Mouse (Mus musculus) ovary, adult 2 months (tissue): ENCODE results near the gene Cnot1. TPM values are rescaled to one million over a fixed set of nuclear protein-coding genes. Genes with fewer than 3 reads are reported as not detected.

Source experiments
- polyA plus RNA-seq: library from polyadenylated mRNA; depleted of rRNA; stranded (reverse); fragments of >200 nt; gene quantifications from 2 replicates; pipeline ENCODE4 v1.2.3, GENCODE M21; 2012; rRNA removed

Cnot1 gene
- 58.1 and 83.6 TPM in 2 replicates for polyA plus RNA-seq

GRCm38 (mm10) chr8:95807331-95807843, at the start of gene Cnot1:
Cnot1 (minus strand) TSS chr8:95807464.

GRCm38 (mm10) chr8:95853102-95853843, 46.0 kb upstream of the Cnot1 start, which contains the start of gene Slc38a7:
Slc38a7 (minus strand) TSS chr8:95853539.

GRCm38 (mm10) chr8:95825162-95825561, 17.9 kb upstream of the Cnot1 start, which contains the start of gene Sap18b:
Sap18b (plus strand) TSS chr8:95825346.

GRCm38 (mm10) chr8:95715676-95716531, 91.4 kb downstream of the Cnot1 start, which contains the start of gene Setd6:
Setd6 (plus strand) TSS chr8:95715881.

GRCm38 (mm10) chr8:95676631-95677030, 130.6 kb downstream of the Cnot1 start, which contains the start of gene Ndrg4:
Ndrg4 (plus strand) TSS chr8:95676980.

Other genes starting within 250 kb of the Cnot1 start
- gene Prss54, start 231.1 kb downstream of the Cnot1 start, polyA plus RNA-seq: not detected in 2 replicates
- 1.3 and 2.1 TPM in 2 replicates for gene Gins3, start 174.0 kb downstream of the Cnot1 start, polyA plus RNA-seq
- 37.2 and 51.0 TPM in 2 replicates for gene Ndrg4, start 130.5 kb downstream of the Cnot1 start, polyA plus RNA-seq
- 15.2 and 21.4 TPM in 2 replicates for gene Setd6, start 91.6 kb downstream of the Cnot1 start, polyA plus RNA-seq
- gene Sap18b, start 17.9 kb upstream of the Cnot1 start, polyA plus RNA-seq: 34.8 and 45.9 TPM in 2 replicates
- 35.7 and 42.7 TPM in 2 replicates for gene Slc38a7, start 46.1 kb upstream of the Cnot1 start, polyA plus RNA-seq
- gene Got2, start 81.1 kb upstream of the Cnot1 start, polyA plus RNA-seq: 98.5 and 99.6 TPM in 2 replicates